In the genomic region with DNA sequence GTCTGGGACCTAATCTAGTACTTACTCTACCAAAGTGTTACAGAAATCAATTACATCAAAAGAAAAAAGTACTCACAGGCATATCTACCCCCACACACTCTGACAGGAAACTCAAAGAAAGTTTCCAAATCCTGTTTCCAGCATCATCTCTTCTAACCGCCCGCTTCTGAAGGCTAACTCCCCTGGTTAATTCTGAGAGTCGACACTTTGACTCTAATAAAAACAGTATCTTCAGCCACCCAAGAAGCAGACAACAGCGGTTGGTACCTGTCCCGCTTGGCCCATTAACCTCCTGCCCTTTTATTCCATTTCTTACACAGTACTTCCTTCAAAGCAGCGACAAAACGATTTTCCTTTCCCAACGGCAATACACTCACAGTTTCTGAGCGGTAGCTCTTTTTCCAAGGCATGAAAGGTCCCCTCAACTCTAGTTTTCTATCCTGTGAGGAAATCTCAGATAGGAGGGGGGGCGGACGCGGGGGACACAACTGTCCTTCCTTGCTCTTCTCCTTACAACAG, we compare ENCODE assay signal across 8 mouse cellular contexts. TPM values are rescaled to one million over a fixed set of nuclear protein-coding genes. Genes with fewer than 3 reads are reported as not detected.
DNase-seq lines count a peak whose midpoint lies in the region; ATAC-seq and TF ChIP-seq lines count a peak whose summit lies in the region.

No protein-coding gene starts in this region.

- peak overlapping the region; percentile 79 for H3K27ac ChIP-seq in left cerebral cortex, adult 2 months
- peak overlapping the region; percentile 95 for H3K27ac ChIP-seq in heart, postnatal 0 days (ENCODE audit: low read depth)
- H3K27ac ChIP-seq in liver, postnatal 0 days (ENCODE audit: low read depth), result peak overlapping the region; percentile 93

- DNase-seq in left cerebral cortex, adult 2 months (ENCODE audit: extremely low spot score in 1 of 2, low spot score in 2 of 2), result no peak
- DNase-seq in left cerebral cortex, postnatal 14 days (ENCODE audit: low spot score in 2 of 2), result no peak
- no peak for DNase-seq in heart, postnatal 0 days (ENCODE audit: low spot score)
- DNase-seq in liver, postnatal 0 days, result no peak
- DNase-seq in thymus, postnatal 25 days, result peak; percentile 43
- no peak for DNase-seq in gastrocnemius, postnatal 25 days
- DNase-seq in frontal cortex, postnatal 10 days (ENCODE audit: low spot score in 2 of 2), result no peak

- intact Hi-C loops in left cerebral cortex, adult 2 months (cut with DNase I), result loop anchor here (5.0 kb wide), 2 partner anchors 97 to 113 kb away; a partner anchor contains a TSS
- intact Hi-C loops in left cerebral cortex, postnatal 14 days (cut with DNase I), result loop anchor here (5.0 to 10.0 kb wide), 2 partner anchors 58 to 95 kb away; no protein-coding TSS in a partner anchor

- peak overlapping the region; percentile 98 for H3K9ac ChIP-seq in heart, postnatal 0 days (replicated peaks; ENCODE audit: low read depth, low read length)
- H3K9ac ChIP-seq in liver, postnatal 0 days (replicated peaks), result peak overlapping the region; percentile 84

- H3K27me3 ChIP-seq in heart, postnatal 0 days (ENCODE audit: control insufficient read depth, insufficient read depth, low read length), result 0 out of 2 replicates have a peak, but pooled peaks cover 4% of the 10 kb centered on the region
- no peaks in the 10 kb centered on the region for H3K27me3 ChIP-seq in liver, postnatal 0 days (ENCODE audit: insufficient read depth, low read length)

- WGBS in heart, postnatal 0 days, result 2% methylated on average over 12 of the region's 12 CpGs
- under 1% methylated on average over 12 of the region's 12 CpGs for WGBS in liver, postnatal 0 days (ENCODE audit: insufficient replicate concordance)

- H3K4me2 ChIP-seq in heart, postnatal 0 days (ENCODE audit: low read depth, low read length), result peak overlapping the region; percentile 94
- peak overlapping the region; percentile 76 for H3K4me2 ChIP-seq in liver, postnatal 0 days (ENCODE audit: low read depth, low read length)

- no peak for TF ChIP-seq CTCF in left cerebral cortex, adult 2 months (IDR thresholded peaks at IDR 0.05)
- TF ChIP-seq CTCF in heart, postnatal 0 days (IDR thresholded peaks at IDR 0.05; ENCODE audit: low read depth), result no peak
- no peak for TF ChIP-seq CTCF in liver, postnatal 0 days (IDR thresholded peaks at IDR 0.05; ENCODE audit: low read depth)

- H3K4me3 ChIP-seq in left cerebral cortex, adult 2 months, result peak overlapping the region; percentile 81
- peak overlapping the region; percentile 93 for H3K4me3 ChIP-seq in heart, postnatal 0 days (ENCODE audit: low read depth, low read length)
- peak overlapping the region; percentile 73 for H3K4me3 ChIP-seq in liver, postnatal 0 days (ENCODE audit: low read depth, low read length)

- H3K9me3 ChIP-seq in heart, postnatal 0 days (replicated peaks; ENCODE audit: control insufficient read depth, low read length), result no peaks in the 10 kb centered on the region
- H3K9me3 ChIP-seq in liver, postnatal 0 days (ENCODE audit: low read length), result no peaks in the 10 kb centered on the region

- ATAC-seq in activated CD4-positive, CD25-positive, alpha-beta regulatory T cell, adult 4 months, result peak; percentile 57
- no peak for ATAC-seq in heart, postnatal 0 days (ENCODE audit: insufficient read depth, low read depth)
- no peak; the same call in 1 of the 2 replicates for ATAC-seq in liver, postnatal 0 days

- peaks cover 27% of the 10 kb centered on the region for H3K4me1 ChIP-seq in heart, postnatal 0 days (ENCODE audit: control insufficient read depth, insufficient read depth)
- H3K4me1 ChIP-seq in liver, postnatal 0 days (ENCODE audit: insufficient read depth), result peaks cover 54% of the 10 kb centered on the region

- TF ChIP-seq EP300 in heart, postnatal 0 days (IDR thresholded peaks at IDR 0.05; ENCODE audit: low read depth), result no peak
- TF ChIP-seq EP300 in liver, postnatal 0 days (IDR thresholded peaks at IDR 0.05; ENCODE audit: low read depth), result 0 out of 2 replicates have a peak, but pooled peaks have one; percentile 46

- H3K36me3 ChIP-seq in heart, postnatal 0 days (replicated peaks; ENCODE audit: control insufficient read depth, insufficient read depth, low read length), result no peaks in the 10 kb centered on the region
- no peaks in the 10 kb centered on the region for H3K36me3 ChIP-seq in liver, postnatal 0 days (replicated peaks; ENCODE audit: insufficient read depth, low read length)

RNA-seq across cellular contexts. Expression of a gene that starts 0.9 kb away (rescaled TPM):
- total RNA-seq in left cerebral cortex, adult 2 months (2021), result 10 to 100 TPM; 63.7 to 64.7 TPM
- total RNA-seq in left cerebral cortex, postnatal 14 days (2021), result 10 to 100 TPM; 76.5 to 84.1 TPM
- polyA plus RNA-seq in activated CD4-positive, CD25-positive, alpha-beta regulatory T cell, adult 4 months (2017; shearing (Covaris generic)), result 100 to 1,000 TPM; 168 to 210 TPM
- total RNA-seq in heart, postnatal 0 days (2014; rRNA removed; ENCODE audit: low replicate concordance), result 17.8 and 33.3 TPM in 2 replicates
- polyA plus RNA-seq in heart, postnatal 0 days (2015; fragmentation: Nextera tagmentation; extraction: Ambion mirVana), result 91.0 and 92.3 TPM in 2 replicates
- 89.0 and 93.3 TPM in 2 replicates for polyA plus RNA-seq in liver, postnatal 0 days (2015; fragmentation: Nextera tagmentation; extraction: Ambion mirVana)
- 10 to 100 TPM; 77.6 to 84.2 TPM for total RNA-seq in gastrocnemius, postnatal 25 days (2021)
